8 mouse cellular contexts compared by ENCODE assay signal in genomic region chrX:144689859-144690181, GRCm38 (mm10). TPM values are rescaled to one million over a fixed set of nuclear protein-coding genes. Genes with fewer than 3 reads are reported as not detected.
A peak's percentile ranks its signal among the peaks of the same experiment; 100 is the strongest.
DNase-seq lines count a peak whose midpoint lies in the region; ATAC-seq and TF ChIP-seq lines count a peak whose summit lies in the region.

No protein-coding gene starts in this region.

- H3K79me2 ChIP-seq in heart, adult 2 months (replicated peaks; ENCODE audit: control insufficient read depth, insufficient read depth, low read length), result no peaks in the 10 kb centered on the region

- H3K9me3 ChIP-seq in heart, embryonic 15.5 days (replicated peaks), result no peaks in the 10 kb centered on the region
- no peaks in the 10 kb centered on the region for H3K9me3 ChIP-seq in forebrain, embryonic 16.5 days (ENCODE audit: control insufficient read depth, low read length)

- no peak overlapping the region for H3K9ac ChIP-seq in heart, embryonic 15.5 days
- H3K9ac ChIP-seq in heart, adult 2 months (ENCODE audit: low read depth, low read length), result no peak overlapping the region
- H3K9ac ChIP-seq in forebrain, embryonic 16.5 days (replicated peaks; ENCODE audit: low read depth, low read length), result no peak overlapping the region

- H3K4me2 ChIP-seq in heart, embryonic 15.5 days, result peak overlapping the region; percentile 82
- peak overlapping the region; percentile 63 for H3K4me2 ChIP-seq in forebrain, embryonic 16.5 days (ENCODE audit: low read length)

- no peak for TF ChIP-seq CTCF in heart, adult 2 months (IDR thresholded peaks at IDR 0.05)

- intact Hi-C loops in heart, adult 2 months (cut with DNase I), result no loop called here

- ATAC-seq in heart, embryonic 15.5 days (replicated peaks; ENCODE audit: insufficient number of reproducible peaks, insufficient read depth, low FRiP score, low read depth), result no peak
- ATAC-seq in common myeloid progenitor, adult 5-6 weeks (replicated peaks; ENCODE audit: low read depth, poor library complexity, severe bottlenecking), result peak; percentile 45
- peak; percentile 58 for ATAC-seq in forebrain, embryonic 16.5 days
- peak; percentile 34 for ATAC-seq in megakaryocyte progenitor cell, adult 5-6 weeks (replicated peaks; ENCODE audit: poor library complexity)

- H3K36me3 ChIP-seq in heart, embryonic 15.5 days, result no peaks in the 10 kb centered on the region
- no peaks in the 10 kb centered on the region for H3K36me3 ChIP-seq in heart, adult 2 months (ENCODE audit: control insufficient read depth, insufficient read depth, low read length)
- no peaks in the 10 kb centered on the region for H3K36me3 ChIP-seq in forebrain, embryonic 16.5 days (ENCODE audit: control insufficient read depth, insufficient read depth)

- H3K4me3 ChIP-seq in heart, embryonic 15.5 days, result peak overlapping the region; percentile 55
- no peak overlapping the region for H3K4me3 ChIP-seq in heart, adult 2 months
- H3K4me3 ChIP-seq in forebrain, embryonic 16.5 days (replicated peaks; ENCODE audit: low read length), result peak overlapping the region; percentile 47; the same call in 1 of the 2 replicates

- H3K27ac ChIP-seq in heart, embryonic 15.5 days, result no peak overlapping the region
- H3K27ac ChIP-seq in heart, adult 2 months, result no peak overlapping the region
- H3K27ac ChIP-seq in forebrain, embryonic 16.5 days (ENCODE audit: low read length), result no peak overlapping the region

- peaks cover 12% of the 10 kb centered on the region; the same call in 1 of the 2 replicates for H3K27me3 ChIP-seq in heart, embryonic 15.5 days
- H3K27me3 ChIP-seq in heart, adult 2 months (ENCODE audit: control insufficient read depth, insufficient read depth, low read length), result peaks cover 1% of the 10 kb centered on the region; the same call in 1 of the 2 replicates
- H3K27me3 ChIP-seq in forebrain, embryonic 16.5 days (replicated peaks; ENCODE audit: control insufficient read depth, insufficient read depth, low read length), result peaks cover 3% of the 10 kb centered on the region; the same call in 1 of the 2 replicates

- TF ChIP-seq POLR2A in heart, adult 2 months (IDR thresholded peaks at IDR 0.05; ENCODE audit: insufficient read depth, low read depth, low read length), result no peak

- no peak for TF ChIP-seq EP300 in heart, adult 2 months (IDR thresholded peaks at IDR 0.05; ENCODE audit: insufficient read depth, low read depth, low read length)

- H3K4me1 ChIP-seq in heart, embryonic 15.5 days (replicated peaks), result no peaks in the 10 kb centered on the region; the same call in 1 of the 2 replicates
- no peaks in the 10 kb centered on the region for H3K4me1 ChIP-seq in heart, adult 2 months (ENCODE audit: control insufficient read depth, insufficient read depth, low read length)
- no peaks in the 10 kb centered on the region for H3K4me1 ChIP-seq in forebrain, embryonic 16.5 days (replicated peaks; ENCODE audit: control insufficient read depth, insufficient read depth, low read length)

- DNase-seq in heart, adult 2 months, result no peak
- DNase-seq in thymus, adult 18-20 months, result no peak
- no peak for DNase-seq in urinary bladder, postnatal 4 days (ENCODE audit: low spot score in 2 of 2)
- no peak for DNase-seq in urinary bladder, postnatal 10 days (ENCODE audit: low spot score)

- WGBS in heart, embryonic 15.5 days, result 13% methylated on average over 7 of the region's 7 CpGs
- 21% methylated on average over 7 of the region's 7 CpGs for WGBS in heart, adult 2 months
- WGBS in forebrain, embryonic 16.5 days, result 23% methylated on average over 7 of the region's 7 CpGs

RNA-seq across cellular contexts. Expression of gene Rtl4, which starts 1.1 kb away (rescaled TPM):
- 0.41 and 0.55 TPM in 2 replicates for polyA plus RNA-seq in heart, embryonic 15.5 days (2015; fragmentation: Nextera tagmentation; extraction: Ambion mirVana)
- not detected for total RNA-seq in heart, adult 2 months (2021)
- polyA plus RNA-seq in heart, adult 2 months (2012; rRNA removed), result not detected in 2 replicates
- total RNA-seq in common myeloid progenitor, adult 5-6 weeks (2017), result not detected in 2 replicates
- 0.25 and 0.54 TPM in 2 replicates for polyA plus RNA-seq in forebrain, embryonic 16.5 days (2015; fragmentation: Nextera tagmentation; extraction: Ambion mirVana)
- total RNA-seq in megakaryocyte progenitor cell, adult 5-6 weeks (2015), result not detected in 2 replicates
- not detected in 2 replicates for total RNA-seq in megakaryocyte progenitor cell, adult 5-6 weeks (2017)

RNA-seq across cellular contexts. Expression of gene Trpc5, which starts 1.8 kb away (rescaled TPM):
- 0.08 and 0.15 TPM in 2 replicates for polyA plus RNA-seq in heart, embryonic 15.5 days (2015; fragmentation: Nextera tagmentation; extraction: Ambion mirVana)
- total RNA-seq in heart, adult 2 months (2021), result not detected
- polyA plus RNA-seq in heart, adult 2 months (2012; rRNA removed), result not detected in 2 replicates
- not detected in 2 replicates for total RNA-seq in common myeloid progenitor, adult 5-6 weeks (2017)
- polyA plus RNA-seq in forebrain, embryonic 16.5 days (2015; fragmentation: Nextera tagmentation; extraction: Ambion mirVana), result 1.0 and 1.7 TPM in 2 replicates
- not detected in 2 replicates for total RNA-seq in megakaryocyte progenitor cell, adult 5-6 weeks (2015)
- total RNA-seq in megakaryocyte progenitor cell, adult 5-6 weeks (2017), result not detected in 2 replicates
